Mouse (Mus musculus) activated CD4-positive, CD25-positive, alpha-beta regulatory T cell (primary cell): ENCODE measurements around the gene Pitx3. TPM values are rescaled to one million over a fixed set of nuclear protein-coding genes. Genes with fewer than 3 reads are reported as not detected.

Experiments used
- polyA plus RNA-seq, 2 experiments: library from polyadenylated mRNA; unstranded; fragments of 100-300 nt; shearing (Covaris generic); gene quantifications; one replicate each; pipeline ENCODE4 v1.2.1; 2017

The Pitx3 gene
- not detected for polyA plus RNA-seq

DNA sequence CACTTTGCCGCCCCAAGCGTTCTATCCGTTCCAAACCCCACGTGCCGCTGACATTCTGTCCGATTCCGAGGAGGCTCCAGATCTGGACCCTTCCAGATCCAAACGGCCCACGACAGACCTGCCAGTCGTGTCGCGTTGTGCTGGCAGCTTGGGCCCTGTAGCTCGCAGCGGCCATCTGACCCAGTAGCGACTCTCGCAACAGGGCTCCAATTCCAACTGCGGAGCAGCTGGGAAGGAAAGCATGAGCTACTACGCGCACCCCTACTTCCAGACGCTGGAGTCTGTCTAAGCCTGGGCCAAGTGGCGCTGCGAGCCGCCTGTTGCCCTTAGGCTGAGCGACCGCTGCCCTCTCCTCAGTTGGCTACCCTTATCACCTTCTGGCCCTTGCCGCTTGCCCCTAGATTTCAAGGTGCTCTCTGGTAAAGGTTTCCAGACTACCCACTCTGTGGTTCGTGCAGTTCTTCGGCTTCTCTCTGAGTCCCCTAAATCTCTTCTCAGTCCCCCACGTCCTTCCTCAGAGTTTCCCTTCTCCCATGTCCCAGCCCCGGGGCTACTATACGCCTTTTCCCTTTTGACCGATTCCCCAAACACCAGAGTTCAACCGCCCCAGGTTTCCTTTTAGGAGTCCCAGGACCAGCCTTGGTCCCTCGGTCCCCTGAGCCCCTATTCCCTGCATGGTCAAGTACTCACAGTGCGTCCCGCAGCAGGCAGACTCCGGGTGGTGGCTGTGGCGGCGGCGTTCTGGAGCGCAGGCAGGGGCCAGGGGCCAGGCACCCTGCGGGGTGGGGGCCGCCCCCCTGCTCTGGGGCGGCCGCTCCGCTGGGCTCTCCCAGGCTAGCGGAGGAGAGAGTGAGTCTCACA, at the start of gene Pitx3:
Pitx3 (minus strand) TSS at position 816 of the 861 bp plus-strand sequence.

DNA sequence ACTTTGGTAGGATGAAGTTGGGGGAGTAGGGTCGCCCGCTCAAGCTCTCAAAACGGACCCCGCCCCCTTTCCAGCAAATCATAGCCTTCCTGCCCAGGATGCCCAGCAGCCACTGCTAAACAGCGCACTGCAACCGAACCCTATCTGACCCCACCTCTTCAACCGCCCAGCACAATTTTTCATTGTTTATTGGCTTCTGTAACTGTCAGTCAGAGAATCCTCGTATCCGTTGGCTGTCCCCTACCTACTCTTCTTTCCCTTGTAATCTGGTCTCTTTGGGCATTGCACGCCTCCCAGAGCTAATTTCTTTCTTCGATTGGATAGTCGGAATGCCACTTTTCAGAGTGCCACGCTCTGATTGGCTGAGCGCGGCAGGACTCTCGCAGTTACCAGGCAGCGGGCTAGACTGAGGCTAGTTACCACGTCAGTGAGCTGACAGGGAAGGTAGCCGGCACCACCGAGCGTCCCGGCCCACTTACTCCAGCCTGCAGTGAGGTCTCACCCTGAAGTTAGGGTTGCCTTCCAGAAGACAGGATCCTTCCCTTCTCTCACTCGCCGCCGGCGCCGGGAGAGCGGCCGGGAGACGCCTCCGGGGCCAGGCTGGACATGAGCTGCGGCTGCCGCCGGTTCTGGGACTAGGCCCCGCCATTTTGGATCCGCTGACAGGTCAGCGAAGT, 4.1 kb upstream of the Pitx3 start, which contains the start of gene Gbf1:
Gbf1 (plus strand) TSS at position 383 of the 677 bp plus-strand sequence.

DNA sequence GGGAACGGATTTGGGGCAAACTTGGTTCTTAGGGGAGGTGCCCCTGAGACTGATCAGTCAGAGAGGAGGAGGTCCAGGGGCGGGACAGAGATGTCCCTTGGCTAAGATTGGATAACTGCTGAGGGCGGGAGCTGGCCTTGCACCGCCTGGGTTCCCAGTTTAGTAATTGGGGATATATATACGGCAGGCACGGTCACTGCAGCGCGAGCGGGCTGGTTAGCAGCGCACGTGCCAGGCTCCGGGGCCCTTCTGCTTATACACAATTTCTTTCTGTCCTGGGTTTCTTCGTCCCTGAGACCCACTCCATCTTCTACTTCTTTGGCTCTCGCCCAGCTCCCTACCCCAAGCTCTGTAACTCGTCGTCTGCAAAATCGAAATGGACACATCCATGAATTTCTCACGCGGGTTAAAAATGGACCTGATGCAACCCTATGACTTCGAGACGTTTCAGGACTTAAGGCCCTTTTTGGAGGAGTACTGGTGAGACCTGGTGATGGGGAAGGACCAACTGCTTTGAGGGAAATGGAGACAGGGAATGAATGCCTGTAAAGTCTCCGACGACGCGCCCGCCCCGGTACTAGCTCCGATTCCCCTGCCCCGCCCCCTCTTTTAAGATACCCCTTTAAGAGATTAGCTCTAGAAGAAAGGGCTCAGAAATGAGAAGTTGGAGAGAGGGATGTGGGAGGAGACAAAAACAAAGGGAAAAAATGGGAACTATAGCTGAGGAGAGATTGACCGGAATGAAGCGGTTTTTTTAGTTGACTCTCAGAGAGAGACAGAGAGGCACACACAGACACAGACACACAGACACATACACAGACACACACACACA, 16.2 kb downstream of the Pitx3 start, which contains the start of gene Elovl3:
Elovl3 (plus strand) TSS at position 204 of the 832 bp plus-strand sequence.

Other genes starting within 250 kb of the Pitx3 start
- gene Armh3, start 149.8 kb downstream of the Pitx3 start, polyA plus RNA-seq, result 10 to 100 TPM; 11.7 to 14.4 TPM
- 10 to 100 TPM in 1 of 2 experiments, 1 to 10 TPM in 1; 5.3 to 16.7 TPM for gene Hps6, start 144.8 kb downstream of the Pitx3 start, polyA plus RNA-seq
- 10 to 100 TPM; 30.4 to 37.5 TPM for gene Pprc1, start 103.4 kb downstream of the Pitx3 start, polyA plus RNA-seq
- gene Ldb1, start 103.1 kb downstream of the Pitx3 start, polyA plus RNA-seq, result 100 to 1,000 TPM; 196 to 260 TPM
- 10 to 100 TPM; 72.4 to 90.9 TPM for gene Nolc1, start 72.5 kb downstream of the Pitx3 start, polyA plus RNA-seq
- not detected for gene Elovl3, start 16.4 kb downstream of the Pitx3 start, polyA plus RNA-seq
- 10 to 100 TPM; 33.4 to 58.0 TPM for gene Gbf1, start 4.2 kb upstream of the Pitx3 start, polyA plus RNA-seq
- 100 to 1,000 TPM in 1 of 2 experiments, 10 to 100 TPM in 1; 77.5 to 105 TPM for gene Nfkb2, start 156.0 kb upstream of the Pitx3 start, polyA plus RNA-seq
- gene Psd, start 178.8 kb upstream of the Pitx3 start, polyA plus RNA-seq, result 1 to 10 TPM; 6.4 to 7.0 TPM
- gene Fbxl15, start 179.9 kb upstream of the Pitx3 start, polyA plus RNA-seq, result 10 to 100 TPM in 1 of 2 experiments, 1 to 10 TPM in 1; 9.9 to 15.2 TPM
- 10 to 100 TPM; 42.4 to 67.3 TPM for gene Cuedc2, start 190.4 kb upstream of the Pitx3 start, polyA plus RNA-seq
- 1 to 10 TPM; 2.2 to 5.3 TPM for gene Mfsd13a, start 192.8 kb upstream of the Pitx3 start, polyA plus RNA-seq
- under 1 TPM in 1 of 2 experiments, not detected in 1; 0.42 TPM for gene 2310034G01Rik, start 202.0 kb upstream of the Pitx3 start, polyA plus RNA-seq
- 100 to 1,000 TPM; 101 to 109 TPM for gene Actr1a, start 247.4 kb upstream of the Pitx3 start, polyA plus RNA-seq
- gene Sufu, start 248.6 kb upstream of the Pitx3 start, polyA plus RNA-seq, result 10 to 100 TPM; 29.4 to 34.5 TPM